Mouse (Mus musculus) hindbrain, postnatal 0 days (tissue): ENCODE results near the gene Ccdc93. TPM values are rescaled to one million over a fixed set of nuclear protein-coding genes. Genes with fewer than 3 reads are reported as not detected.

Experiments
- ATAC-seq: fragments of 200-750 bp; cut with Nextera tagmentation; 2 replicates; pipeline ENCODE4 v1.8.0; 2017; ENCODE audit warnings: mild to moderate bottlenecking, moderate TSS enrichment, moderate library complexity
- DNase-seq: peaks from one replicate; pipeline ENCODE4 v3.0.0-alpha.2; 2015; ENCODE audit warnings: low spot score
- H3K27ac ChIP-seq: fragments of 300-500 bp; sonication (generic); 2 replicates; pipeline ENCODE4 v1.5.1; 2014; ENCODE audit warnings: mild to moderate bottlenecking
- H3K27me3 ChIP-seq: fragments of 300-500 bp; sonication (generic); 2 replicates; pipeline ENCODE4 v1.6.1; 2014; ENCODE audit warnings: low read length, mixed read lengths; ENCODE audit not compliant: insufficient read depth
- H3K36me3 ChIP-seq: fragments of 300-500 bp; sonication (generic); 2 replicates; pipeline ENCODE4 v1.6.1; 2014; ENCODE audit warnings: low read length, mixed read lengths; ENCODE audit not compliant: insufficient read depth
- H3K4me1 ChIP-seq: fragments of 300-500 bp; sonication (generic); 2 replicates; pipeline ENCODE4 v1.6.1; 2014; ENCODE audit warnings: antibody characterized with exemption, low read length, mixed read lengths; ENCODE audit not compliant: insufficient read depth
- H3K4me2 ChIP-seq: fragments of 300-500 bp; sonication (generic); 2 replicates; pipeline ENCODE4 v1.6.1; 2014; ENCODE audit warnings: low read depth, mild to moderate bottlenecking, low read length, moderate library complexity, mixed read lengths
- H3K4me3 ChIP-seq: fragments of 300-500 bp; sonication (generic); 2 replicates; pipeline ENCODE4 v1.5.1; 2014; ENCODE audit warnings: low read length
- H3K9ac ChIP-seq: fragments of 300-500 bp; sonication (generic); replicated peaks from 2 replicates; pipeline ENCODE4 v1.6.1; 2014; ENCODE audit warnings: mild to moderate bottlenecking, low read length, moderate library complexity, mixed read lengths
- H3K9me3 ChIP-seq: fragments of 300-500 bp; sonication (generic); 2 replicates; pipeline ENCODE4 v1.6.1; 2016; ENCODE audit warnings: low read length, mixed read lengths
- CTCF ChIP-seq: IDR thresholded peaks from 2 replicates; pipeline ENCODE4 v1.5.1; 2016; ENCODE audit warnings: antibody characterized with exemption, control low read depth, low read depth
- WGBS: fragments of 180-500 bp; shearing (Covaris S2); extraction: QIAGEN DNeasy Blood & Tissue Kit; methylation state at CpG from one replicate; pipeline ENCODE4 v1.1.7; 2014; 5-methylcytosine and 5-hydroxymethylcytosine counted together
- polyA plus RNA-seq: library from polyadenylated mRNA; unstranded; fragments of >200 nt; fragmentation: Nextera tagmentation; extraction: Ambion mirVana; gene quantifications from 2 replicates; pipeline ENCODE4 v1.2.1, GENCODE M21; 2015
- total RNA-seq: library from RNA; depleted of rRNA; stranded (reverse); fragments of >200 nt; gene quantifications from 2 replicates; pipeline ENCODE4 v1.2.3, GENCODE M21; 2014

Ccdc93 gene
- total and polyA plus RNA-seq, 2 experiments from 2014 or later = 7.4 to 15.4 TPM

DNA sequence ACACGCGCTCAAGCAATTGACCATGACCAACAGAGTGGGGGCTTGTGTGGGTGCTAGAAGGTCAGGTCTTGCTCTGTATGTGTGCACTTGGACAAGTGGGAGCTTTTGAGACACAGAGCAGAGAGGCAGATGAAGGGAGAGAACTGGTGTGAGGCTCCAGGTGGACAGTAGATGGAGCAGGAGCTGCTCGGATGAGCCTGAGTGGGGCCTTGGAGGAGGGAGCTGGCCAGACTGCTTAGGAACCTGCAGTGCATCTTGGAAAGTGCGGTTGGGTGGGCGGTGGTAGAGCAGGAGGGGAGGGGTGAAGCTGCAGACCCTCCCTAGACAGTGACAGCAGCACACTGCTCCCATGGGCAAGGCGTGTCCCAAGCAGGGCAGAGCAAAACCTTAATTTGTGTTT is 29.2 kb downstream of the Ccdc93 start:
- H3K27me3 ChIP-seq = no peaks in the 10 kb centered on the region
- DNase-seq = peak; percentile 38
- peaks cover 29% of the 10 kb centered on the region for H3K36me3 ChIP-seq
- ATAC-seq = peak; percentile 78
- H3K4me1 ChIP-seq = no peaks in the 10 kb centered on the region
- peak; percentile 62 for TF ChIP-seq CTCF
- H3K27ac ChIP-seq = no peak overlapping the region
- no peak overlapping the region for H3K4me2 ChIP-seq
- WGBS = 64% methylated on average over 6 of the region's 6 CpGs
- H3K4me3 ChIP-seq = no peak overlapping the region
- no peak overlapping the region for H3K9ac ChIP-seq
- no peaks in the 10 kb centered on the region for H3K9me3 ChIP-seq

DNA sequence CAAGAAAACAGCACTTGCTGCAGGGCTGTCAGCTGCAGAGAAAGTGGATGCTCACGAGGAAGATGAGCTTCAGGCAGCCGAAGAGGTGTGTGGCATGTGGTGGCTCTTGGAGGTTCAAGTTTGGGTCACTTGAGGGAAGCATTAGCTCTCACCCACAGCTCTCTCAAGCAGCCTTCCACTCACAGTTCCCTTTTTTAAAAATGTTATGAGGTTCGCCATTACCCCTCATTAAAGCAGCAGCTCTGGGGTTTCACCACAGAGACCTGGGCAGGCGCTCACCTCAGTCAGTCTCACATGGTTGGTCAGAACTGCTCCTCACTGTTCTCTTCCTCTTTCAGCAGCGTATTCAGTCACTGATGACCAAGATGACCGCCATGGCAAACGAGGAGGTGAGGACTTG is 31.0 kb downstream of the Ccdc93 start:
- no peak for TF ChIP-seq CTCF
- H3K36me3 ChIP-seq = peaks cover 27% of the 10 kb centered on the region
- no peaks in the 10 kb centered on the region for H3K9me3 ChIP-seq
- H3K4me2 ChIP-seq = no peak overlapping the region
- no peak for ATAC-seq
- no peaks in the 10 kb centered on the region for H3K4me1 ChIP-seq
- H3K9ac ChIP-seq = no peak overlapping the region
- no peak for DNase-seq
- WGBS = 85% methylated on average over 7 of the region's 7 CpGs
- H3K27ac ChIP-seq = no peak overlapping the region
- H3K27me3 ChIP-seq = no peaks in the 10 kb centered on the region
- no peak overlapping the region for H3K4me3 ChIP-seq

DNA sequence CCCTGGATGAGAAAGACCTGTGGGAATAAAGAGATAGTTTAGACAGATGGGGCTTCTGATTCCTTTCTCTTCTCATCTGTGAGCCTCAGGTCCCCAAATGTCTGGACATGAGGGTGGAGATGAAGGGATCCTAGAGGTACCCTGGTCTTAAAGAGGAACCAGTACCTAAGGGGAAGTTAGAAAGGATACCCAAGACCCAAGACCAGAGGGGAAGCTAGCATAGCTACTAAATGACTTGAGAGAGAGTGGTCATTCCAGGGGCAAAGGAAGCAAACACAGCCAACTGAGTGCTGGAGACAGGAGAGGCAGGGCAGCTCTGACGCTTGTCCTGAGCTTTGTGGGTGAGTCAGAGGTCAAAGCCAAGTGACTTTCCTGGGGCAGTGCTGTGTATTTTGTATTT is 31.8 kb downstream of the Ccdc93 start:
- DNase-seq = no peak
- Histone ChIP-seq H3K4me3 (no peak overlapping the region), H3K9ac (no peak overlapping the region), H3K27ac (no peak overlapping the region), H3K27me3 (no peaks in the 10 kb centered on the region), H3K36me3 (peaks cover 31% of the 10 kb centered on the region), H3K4me2 (no peak overlapping the region), H3K4me1 (no peaks in the 10 kb centered on the region), H3K9me3 (no peaks in the 10 kb centered on the region)
- TF ChIP-seq CTCF = no peak
- no peak for ATAC-seq
- WGBS = 67% methylated on average over 1 of the region's 1 CpGs

DNA sequence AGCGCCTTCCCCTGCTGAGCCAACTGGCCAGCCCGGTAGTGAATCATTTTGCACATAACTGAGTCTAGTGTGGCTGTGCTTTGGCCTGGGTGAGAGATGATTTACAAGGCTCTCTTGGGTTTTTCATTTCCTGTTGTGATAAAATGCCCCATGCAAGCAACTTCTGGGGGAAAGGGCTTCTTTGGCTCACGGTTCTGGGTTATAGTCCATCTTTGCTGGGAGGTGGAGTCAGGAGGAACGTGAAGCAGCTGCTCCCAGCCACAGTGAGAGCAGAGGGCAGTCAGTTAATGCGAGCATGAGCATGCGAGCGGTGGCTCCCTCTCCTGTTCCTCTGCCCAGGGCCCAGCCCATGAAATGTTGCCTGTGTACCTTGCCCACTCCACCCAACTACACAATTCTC is 33.0 kb downstream of the Ccdc93 start:
- TF ChIP-seq CTCF = no peak
- peaks cover 31% of the 10 kb centered on the region for H3K36me3 ChIP-seq
- WGBS = 91% methylated on average over 7 of the region's 7 CpGs

DNA sequence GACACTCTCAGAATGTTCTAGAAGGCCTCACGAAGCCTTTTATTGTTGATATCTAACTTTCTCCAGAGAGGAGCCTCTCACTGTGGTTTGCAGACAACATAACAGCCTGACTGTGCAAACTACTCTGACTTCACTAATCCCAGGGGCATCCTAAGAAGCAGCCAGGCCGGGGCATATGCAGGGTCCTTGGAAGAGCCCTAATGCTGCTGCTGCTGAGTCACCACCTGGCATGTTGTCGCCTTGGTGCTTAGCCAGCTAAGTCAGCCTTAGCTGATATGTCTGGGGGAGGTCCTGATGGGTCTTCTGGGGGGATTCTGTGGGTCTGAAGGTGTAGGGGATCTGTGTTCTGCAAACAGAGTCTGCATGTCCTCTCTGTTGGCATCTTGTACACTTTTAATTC is 35.4 kb downstream of the Ccdc93 start:
- 74% methylated on average over 3 of the region's 3 CpGs for WGBS
- no peaks in the 10 kb centered on the region for H3K9me3 ChIP-seq
- no peak for TF ChIP-seq CTCF
- H3K4me1 ChIP-seq = no peaks in the 10 kb centered on the region
- H3K4me3 ChIP-seq = no peak overlapping the region
- no peak overlapping the region for H3K4me2 ChIP-seq
- ATAC-seq (no peak), DNase-seq (no peak)
- H3K9ac ChIP-seq = no peak overlapping the region
- peaks cover 31% of the 10 kb centered on the region for H3K36me3 ChIP-seq
- no peak overlapping the region for H3K27ac ChIP-seq
- no peaks in the 10 kb centered on the region for H3K27me3 ChIP-seq

More for the DNA sequence above, 33.0 kb downstream of the Ccdc93 start:
- no peak for DNase-seq
- Histone ChIP-seq H3K9ac (no peak overlapping the region), H3K27me3 (no peaks in the 10 kb centered on the region), H3K4me2 (no peak overlapping the region), H3K9me3 (no peaks in the 10 kb centered on the region), H3K4me3 (no peak overlapping the region), H3K4me1 (no peaks in the 10 kb centered on the region), H3K27ac (no peak overlapping the region)
- no peak for ATAC-seq

DNA sequence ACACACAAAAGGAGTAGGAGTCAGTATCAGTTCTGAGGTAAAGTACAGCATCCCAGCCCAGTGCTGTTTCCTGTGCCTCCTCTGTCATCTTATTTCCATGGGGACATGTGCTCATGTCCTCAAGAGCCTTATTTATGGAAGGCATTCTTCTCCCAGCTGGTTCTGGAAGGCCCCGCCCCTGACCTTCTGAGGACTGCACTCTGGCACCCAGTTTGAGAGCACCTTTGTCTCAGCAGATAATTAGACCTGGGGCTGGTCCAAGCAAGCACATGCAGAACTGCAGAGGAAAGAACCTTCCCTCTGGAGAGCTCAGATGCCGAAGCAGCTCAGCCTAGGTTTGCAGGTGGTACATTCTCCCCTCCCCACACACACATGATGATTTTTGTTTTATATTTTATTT is 37.4 kb downstream of the Ccdc93 start:
- Histone ChIP-seq H3K27ac (no peak overlapping the region), H3K4me3 (no peak overlapping the region), H3K9ac (no peak overlapping the region), H3K9me3 (no peaks in the 10 kb centered on the region), H3K4me2 (no peak overlapping the region), H3K4me1 (no peaks in the 10 kb centered on the region), H3K27me3 (no peaks in the 10 kb centered on the region), H3K36me3 (peaks cover 15% of the 10 kb centered on the region; the same call in 1 of the 2 replicates)
- ATAC-seq (no peak), DNase-seq (no peak)
- 78% methylated on average over 2 of the region's 2 CpGs for WGBS
- TF ChIP-seq CTCF = no peak

DNA sequence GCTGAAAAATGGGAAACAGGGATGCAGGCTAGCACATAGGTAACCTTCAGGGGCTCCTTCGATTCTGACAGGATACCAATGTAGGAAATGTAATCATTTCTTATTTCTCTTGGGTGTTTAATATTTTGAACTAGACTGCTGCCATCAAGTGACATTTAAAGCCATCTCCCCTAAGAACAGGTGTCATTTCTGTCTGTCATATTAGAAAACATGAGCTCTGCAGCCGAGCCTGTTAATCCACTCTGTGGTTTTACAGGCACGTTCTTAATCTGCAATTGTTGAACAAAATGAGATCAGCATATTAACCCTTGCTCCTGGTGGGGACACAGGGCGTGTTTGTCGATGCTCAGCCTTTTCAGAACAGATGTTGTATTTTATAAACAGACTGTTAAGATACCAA is 40.7 kb downstream of the Ccdc93 start:
- H3K36me3 ChIP-seq = peaks cover 8% of the 10 kb centered on the region; the same call in 1 of the 2 replicates
- no peak overlapping the region for H3K4me3 ChIP-seq
- ATAC-seq (no peak), DNase-seq (no peak)
- H3K27me3 ChIP-seq = no peaks in the 10 kb centered on the region
- H3K4me1 ChIP-seq = no peaks in the 10 kb centered on the region
- no peak overlapping the region for H3K4me2 ChIP-seq
- WGBS = 82% methylated on average over 5 of the region's 5 CpGs
- TF ChIP-seq CTCF = no peak
- H3K27ac ChIP-seq = no peak overlapping the region
- H3K9me3 ChIP-seq = no peaks in the 10 kb centered on the region
- no peak overlapping the region for H3K9ac ChIP-seq
